Mouse (Mus musculus): Measurements from ENCODE around the gene Gpr173. TPM values are rescaled to one million over a fixed set of nuclear protein-coding genes. Genes with fewer than 3 reads are reported as not detected.

The Gpr173 gene
- polyA plus RNA-seq (2014; fragmentation: Nextera tagmentation; extraction: Ambion mirVana) = 6.8 and 10.0 TPM in 2 replicates

- peak within 1 kb of the TSS; percentile 59 for H3K4me2 ChIP-seq (ENCODE audit: low read length)
- peaks cover 18% of the 10 kb centered on the region for H3K27me3 ChIP-seq (ENCODE audit: control insufficient read depth, insufficient read depth, low read length)
- ATAC-seq (ENCODE audit: low FRiP score, low TSS enrichment) (peak; percentile 96), DNase-seq (peak; percentile 83)
- H3K9ac ChIP-seq (replicated peaks; ENCODE audit: low read length) = peak within 1 kb of the TSS; percentile 75
- WGBS = 16% methylated on average over 21 of the region's 24 CpGs
- peaks cover 20% of the 10 kb centered on the region; the same call in 1 of the 2 replicates for H3K4me1 ChIP-seq (ENCODE audit: control insufficient read depth, insufficient read depth, low read length)
- no peaks in the 10 kb centered on the region for H3K9me3 ChIP-seq (ENCODE audit: control insufficient read depth, low read length)
- H3K36me3 ChIP-seq (ENCODE audit: control insufficient read depth, insufficient read depth, low read length) = no peaks in the 10 kb centered on the region
- peak within 1 kb of the TSS; percentile 53 for H3K4me3 ChIP-seq (replicated peaks; ENCODE audit: low read depth, low read length)
- peak within 1 kb of the TSS; percentile 87 for H3K27ac ChIP-seq (replicated peaks; ENCODE audit: low read depth, low read length)
Observed at GRCm38 (mm10) chrX:152368397-152369273, at the start of gene Gpr173. Gene Gpr173 (minus strand): TSS chrX:152368704.

- Histone ChIP-seq H3K27ac (replicated peaks; ENCODE audit: low read depth, low read length) (no peak overlapping the region), H3K4me3 (replicated peaks; ENCODE audit: low read depth, low read length) (no peak overlapping the region), H3K27me3 (ENCODE audit: control insufficient read depth, insufficient read depth, low read length) (peaks cover 22% of the 10 kb centered on the region), H3K4me2 (ENCODE audit: low read length) (no peak overlapping the region), H3K9ac (replicated peaks; ENCODE audit: low read length) (no peak overlapping the region), H3K4me1 (ENCODE audit: control insufficient read depth, insufficient read depth, low read length) (no peaks in the 10 kb centered on the region), H3K9me3 (ENCODE audit: control insufficient read depth, low read length) (no peaks in the 10 kb centered on the region), H3K36me3 (ENCODE audit: control insufficient read depth, insufficient read depth, low read length) (no peaks in the 10 kb centered on the region)
- ATAC-seq (ENCODE audit: low FRiP score, low TSS enrichment) = no peak
- WGBS = 94% methylated on average over 1 of the region's 1 CpGs
- DNase-seq = no peak
Observed at GRCm38 (mm10) chrX:152403251-152403650, 34.7 kb upstream of the Gpr173 start.

GRCm38 (mm10) chrX:152400096-152400495 lies 31.6 kb upstream of the Gpr173 start:
- H3K36me3 ChIP-seq (ENCODE audit: control insufficient read depth, insufficient read depth, low read length) = no peaks in the 10 kb centered on the region
- no peak for DNase-seq
- no peak overlapping the region for H3K27ac ChIP-seq (replicated peaks; ENCODE audit: low read depth, low read length)
- H3K4me2 ChIP-seq (ENCODE audit: low read length) = no peak overlapping the region
- H3K4me3 ChIP-seq (replicated peaks; ENCODE audit: low read depth, low read length) = no peak overlapping the region
- 78% methylated on average over 2 of the region's 2 CpGs for WGBS
- no peak for ATAC-seq (ENCODE audit: low FRiP score, low TSS enrichment)
- H3K4me1 ChIP-seq (ENCODE audit: control insufficient read depth, insufficient read depth, low read length) = no peaks in the 10 kb centered on the region
- peaks cover 32% of the 10 kb centered on the region for H3K27me3 ChIP-seq (ENCODE audit: control insufficient read depth, insufficient read depth, low read length)
- H3K9me3 ChIP-seq (ENCODE audit: control insufficient read depth, low read length) = no peaks in the 10 kb centered on the region
- H3K9ac ChIP-seq (replicated peaks; ENCODE audit: low read length) = no peak overlapping the region

- Histone ChIP-seq H3K4me1 (ENCODE audit: control insufficient read depth, insufficient read depth, low read length) (peaks cover 20% of the 10 kb centered on the region; the same call in 1 of the 2 replicates), H3K9me3 (ENCODE audit: control insufficient read depth, low read length) (no peaks in the 10 kb centered on the region), H3K27ac (replicated peaks; ENCODE audit: low read depth, low read length) (peak overlapping the region; percentile 87), H3K4me3 (replicated peaks; ENCODE audit: low read depth, low read length) (peak overlapping the region; percentile 53), H3K27me3 (ENCODE audit: control insufficient read depth, insufficient read depth, low read length) (peaks cover 21% of the 10 kb centered on the region), H3K9ac (replicated peaks; ENCODE audit: low read length) (peak overlapping the region; percentile 75), H3K4me2 (ENCODE audit: low read length) (peak overlapping the region; percentile 59), H3K36me3 (ENCODE audit: control insufficient read depth, insufficient read depth, low read length) (no peaks in the 10 kb centered on the region)
- DNase-seq = peak; percentile 48
- WGBS = 17% methylated on average over 4 of the region's 4 CpGs
- ATAC-seq (ENCODE audit: low FRiP score, low TSS enrichment) = peak; percentile 47
Observed at GRCm38 (mm10) chrX:152368054-152368396, 479 bp downstream of the Gpr173 start.

GRCm38 (mm10) chrX:152366418-152366817 lies 2.1 kb downstream of the Gpr173 start:
- Histone ChIP-seq H3K4me2 (ENCODE audit: low read length) (peak overlapping the region; percentile 59), H3K4me1 (ENCODE audit: control insufficient read depth, insufficient read depth, low read length) (peaks cover 20% of the 10 kb centered on the region; the same call in 1 of the 2 replicates), H3K27ac (replicated peaks; ENCODE audit: low read depth, low read length) (no peak overlapping the region), H3K9me3 (ENCODE audit: control insufficient read depth, low read length) (no peaks in the 10 kb centered on the region), H3K4me3 (replicated peaks; ENCODE audit: low read depth, low read length) (peak overlapping the region; percentile 53), H3K36me3 (ENCODE audit: control insufficient read depth, insufficient read depth, low read length) (no peaks in the 10 kb centered on the region), H3K27me3 (ENCODE audit: control insufficient read depth, insufficient read depth, low read length) (peaks cover 22% of the 10 kb centered on the region), H3K9ac (replicated peaks; ENCODE audit: low read length) (peak overlapping the region; percentile 23; the same call in 1 of the 2 replicates)
- WGBS = 66% methylated on average over 2 of the region's 2 CpGs
- ATAC-seq (ENCODE audit: low FRiP score, low TSS enrichment) = no peak
- DNase-seq = no peak

GRCm38 (mm10) chrX:152352553-152353153 lies 15.9 kb downstream of the Gpr173 start:
- no peaks in the 10 kb centered on the region for H3K4me1 ChIP-seq (ENCODE audit: control insufficient read depth, insufficient read depth, low read length)
- no peak overlapping the region for H3K4me3 ChIP-seq (replicated peaks; ENCODE audit: low read depth, low read length)
- ATAC-seq (ENCODE audit: low FRiP score, low TSS enrichment) = peak; percentile 57; the same call in 1 of the 2 replicates
- H3K4me2 ChIP-seq (ENCODE audit: low read length) = no peak overlapping the region
- H3K36me3 ChIP-seq (ENCODE audit: control insufficient read depth, insufficient read depth, low read length) = no peaks in the 10 kb centered on the region
- peak; percentile 79 for DNase-seq
- peaks cover 3% of the 10 kb centered on the region; the same call in 1 of the 2 replicates for H3K27me3 ChIP-seq (ENCODE audit: control insufficient read depth, insufficient read depth, low read length)
- no peaks in the 10 kb centered on the region for H3K9me3 ChIP-seq (ENCODE audit: control insufficient read depth, low read length)
- 23% methylated on average over 5 of the region's 5 CpGs for WGBS
- H3K27ac ChIP-seq (replicated peaks; ENCODE audit: low read depth, low read length) = no peak overlapping the region
- no peak overlapping the region for H3K9ac ChIP-seq (replicated peaks; ENCODE audit: low read length)

GRCm38 (mm10) chrX:152347041-152347440 lies 21.5 kb downstream of the Gpr173 start:
- Histone ChIP-seq H3K27ac (replicated peaks; ENCODE audit: low read depth, low read length) (no peak overlapping the region), H3K4me1 (ENCODE audit: control insufficient read depth, insufficient read depth, low read length) (no peaks in the 10 kb centered on the region), H3K4me2 (ENCODE audit: low read length) (no peak overlapping the region), H3K36me3 (ENCODE audit: control insufficient read depth, insufficient read depth, low read length) (no peaks in the 10 kb centered on the region; the same call in 1 of the 2 replicates), H3K27me3 (ENCODE audit: control insufficient read depth, insufficient read depth, low read length) (peaks cover 15% of the 10 kb centered on the region; the same call in 1 of the 2 replicates), H3K9ac (replicated peaks; ENCODE audit: low read length) (no peak overlapping the region), H3K9me3 (ENCODE audit: control insufficient read depth, low read length) (no peaks in the 10 kb centered on the region), H3K4me3 (replicated peaks; ENCODE audit: low read depth, low read length) (no peak overlapping the region)
- DNase-seq (no peak), ATAC-seq (ENCODE audit: low FRiP score, low TSS enrichment) (no peak)
- 95% methylated on average over 14 of the region's 14 CpGs for WGBS

GRCm38 (mm10) chrX:152346587-152346986 lies 21.9 kb downstream of the Gpr173 start:
- WGBS = 91% methylated on average over 15 of the region's 15 CpGs
- peaks cover 15% of the 10 kb centered on the region; the same call in 1 of the 2 replicates for H3K27me3 ChIP-seq (ENCODE audit: control insufficient read depth, insufficient read depth, low read length)
- H3K4me3 ChIP-seq (replicated peaks; ENCODE audit: low read depth, low read length) = no peak overlapping the region
- DNase-seq (no peak), ATAC-seq (ENCODE audit: low FRiP score, low TSS enrichment) (no peak)
- H3K36me3 ChIP-seq (ENCODE audit: control insufficient read depth, insufficient read depth, low read length) = no peaks in the 10 kb centered on the region; the same call in 1 of the 2 replicates
- H3K9me3 ChIP-seq (ENCODE audit: control insufficient read depth, low read length) = no peaks in the 10 kb centered on the region
- H3K9ac ChIP-seq (replicated peaks; ENCODE audit: low read length) = no peak overlapping the region
- H3K27ac ChIP-seq (replicated peaks; ENCODE audit: low read depth, low read length) = no peak overlapping the region
- H3K4me1 ChIP-seq (ENCODE audit: control insufficient read depth, insufficient read depth, low read length) = no peaks in the 10 kb centered on the region
- no peak overlapping the region for H3K4me2 ChIP-seq (ENCODE audit: low read length)

Data from midbrain, embryonic 14.5 days (tissue).